Mouse (Mus musculus) brain, embryonic 14.5 days (tissue): ENCODE measurements around the gene Rac3.

Experiments used
- CTCF ChIP-seq: fragments of 200-500 bp; IDR thresholded peaks from 2 replicates; pipeline ENCODE4 v1.5.1; 2012; ENCODE audit warnings: inconsistent platforms, mild to moderate bottlenecking, moderate library complexity, borderline replicate concordance; ENCODE audit not compliant: insufficient read depth, insufficient read length; ENCODE audit errors: extremely low read depth
- POLR2A ChIP-seq: fragments of 200-500 bp; IDR thresholded peaks from 2 replicates; pipeline ENCODE4 v1.6.1; 2012; ENCODE audit warnings: mild to moderate bottlenecking, inconsistent platforms, borderline replicate concordance; ENCODE audit not compliant: poor library complexity, insufficient read depth, insufficient read length, severe bottlenecking; ENCODE audit errors: extremely low read depth

DNA sequence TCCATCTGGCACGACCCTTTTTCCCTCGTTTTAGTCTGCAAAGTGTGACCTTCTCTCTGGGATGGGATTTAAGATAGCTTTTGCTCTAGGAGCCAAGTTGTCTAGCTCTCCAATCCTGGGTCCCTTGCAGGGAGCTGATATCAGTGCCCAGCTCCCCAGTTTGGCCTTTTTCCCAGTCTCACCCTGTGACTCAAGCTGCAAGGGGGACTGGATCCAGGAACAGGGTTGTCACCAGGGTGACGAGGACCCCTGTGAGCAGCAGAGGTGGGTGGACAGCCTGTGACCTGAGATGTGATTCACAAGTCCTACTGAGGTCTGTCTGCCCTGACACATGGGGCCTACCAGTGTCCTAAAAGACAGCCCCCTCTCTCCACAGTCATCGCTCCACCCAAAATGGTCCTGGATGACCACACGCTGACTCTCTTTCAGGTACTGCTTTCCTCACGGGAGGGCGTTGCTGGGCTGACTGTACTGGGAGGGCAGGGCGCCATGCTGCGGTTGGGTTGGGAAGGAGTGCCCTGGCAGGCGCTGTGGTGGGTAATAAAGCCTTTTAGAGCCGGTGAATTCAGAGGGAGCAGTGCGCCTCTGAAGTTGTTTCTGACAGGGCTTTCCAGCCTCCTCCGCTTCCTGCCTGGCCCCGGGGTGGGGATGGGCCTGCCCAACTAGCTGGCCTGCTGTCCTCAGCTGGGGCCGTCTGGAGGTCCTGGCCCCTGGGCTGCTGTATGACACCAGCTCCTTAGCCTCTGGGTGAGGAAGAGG lies 17.4 kb upstream of the Rac3 start:
- TF ChIP-seq CTCF (no peak), POLR2A (no peak)
